Comparison of ENCODE assay signal across 25 mouse cellular contexts in the genomic region with DNA sequence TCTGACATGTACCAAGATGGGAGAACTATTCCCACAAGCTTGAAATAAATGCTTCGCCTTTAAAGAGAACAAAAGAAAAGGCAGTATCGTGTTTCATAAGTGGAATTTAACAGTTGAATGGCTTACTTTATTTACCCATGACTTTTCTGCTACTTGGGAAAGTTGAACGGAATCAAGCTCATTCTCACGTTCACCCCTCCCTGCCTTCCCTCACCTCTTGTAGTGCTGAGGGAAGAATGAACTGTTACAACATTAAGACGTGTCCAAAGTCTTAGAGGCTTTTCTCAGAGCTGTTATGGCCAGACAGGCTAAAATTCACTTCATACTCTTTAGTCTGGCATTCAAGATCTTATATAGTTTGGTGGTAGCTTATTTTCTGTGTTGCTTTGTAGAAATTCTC. TPM values are rescaled to one million over a fixed set of nuclear protein-coding genes. Genes with fewer than 3 reads are reported as not detected.
DNase-seq lines count a peak whose midpoint lies in the region; ATAC-seq and TF ChIP-seq lines count a peak whose summit lies in the region.
"Had no signal": no experiment of that assay in that cellular context is flagged by ENCODE, and none has a peak within 500 bp of the region (broad histone marks: within the 10 kb centered on the region; RNA-seq: fewer than 3 reads in every experiment).

No protein-coding gene starts in this region.

- H3K9me3 ChIP-seq in lung, embryonic 14.5 days (ENCODE audit: low read depth, low read length), result no peaks in the 10 kb centered on the region
- H3K9me3 ChIP-seq: embryonic facial prominence, embryonic 13.5 days; hindbrain, embryonic 10.5 days; hindbrain, embryonic 13.5 days had no signal

- H3K9ac ChIP-seq in lung, embryonic 14.5 days, result no peak overlapping the region
- H3K9ac ChIP-seq: embryonic facial prominence, embryonic 13.5 days; forebrain, postnatal 0 days; hindbrain, embryonic 13.5 days had no signal

- H3K4me1 ChIP-seq in lung, embryonic 14.5 days (ENCODE audit: insufficient read depth), result no peaks in the 10 kb centered on the region
- H3K4me1 ChIP-seq: embryonic facial prominence, embryonic 13.5 days; hindbrain, embryonic 10.5 days; hindbrain, embryonic 13.5 days had no signal

- no peaks in the 10 kb centered on the region for H3K36me3 ChIP-seq in lung, embryonic 14.5 days (ENCODE audit: insufficient read depth)
- H3K36me3 ChIP-seq: embryonic facial prominence, embryonic 13.5 days; hindbrain, embryonic 10.5 days; hindbrain, embryonic 13.5 days had no signal

- H3K4me3 ChIP-seq in lung, embryonic 14.5 days (ENCODE audit: low read depth, low read length), result no peak overlapping the region
- H3K4me3 ChIP-seq: embryonic facial prominence, embryonic 13.5 days; gastrocnemius, adult 2 months; hindbrain, embryonic 10.5 days; hindbrain, embryonic 13.5 days had no signal

- no peaks in the 10 kb centered on the region for H3K27me3 ChIP-seq in lung, embryonic 14.5 days (ENCODE audit: insufficient read depth, low read length)
- H3K27me3 ChIP-seq: embryonic facial prominence, embryonic 13.5 days; hindbrain, embryonic 13.5 days had no signal

- no peak for ATAC-seq in lung, embryonic 14.5 days (ENCODE audit: insufficient read depth)
- ATAC-seq: CD4-positive, CD25-positive, alpha-beta regulatory T cell, adult 4 months; forebrain, embryonic 14.5 days; forebrain, postnatal 0 days; hindbrain, postnatal 0 days; inflammation-experienced regulatory T-cells, adult 6 months had no signal

- TF ChIP-seq CTCF in lung, embryonic 14.5 days (IDR thresholded peaks at IDR 0.05; ENCODE audit: low read depth), result no peak

- 26% methylated on average over 5 of the region's 5 CpGs for WGBS in lung, embryonic 14.5 days

- DNase-seq in lung, embryonic 14.5 days, result peak; percentile 36
- DNase-seq in lung, postnatal 25 days (ENCODE audit: low spot score), result no peak
- peak; percentile 19 for DNase-seq in lung, postnatal 36 days
- DNase-seq in lung, postnatal 14 days, result no peak
- peak; percentile 51 for DNase-seq in fibroblast of lung, adult 2 months (ENCODE audit: low read depth)
- no peak for DNase-seq in embryo, embryonic 10 days (ENCODE audit: low spot score)
- DNase-seq: adrenal gland, adult 8-10 months; adrenal gland, postnatal 25 days; cerebellum, adult 11-12 months; cerebellum, adult 8-10 months; cerebellum, postnatal 10 days; cerebellum, postnatal 36 days; forebrain, postnatal 0 days; gastrocnemius, adult 2 months; gastrocnemius, postnatal 14 days; heart, adult 11 months; heart, postnatal 36 days had no signal

- no peak overlapping the region for H3K27ac ChIP-seq in lung, embryonic 14.5 days (ENCODE audit: low read depth)
- H3K27ac ChIP-seq: embryonic facial prominence, embryonic 13.5 days; gastrocnemius, adult 2 months; hindbrain, embryonic 10.5 days; hindbrain, embryonic 13.5 days; hindbrain, postnatal 0 days had no signal

- no peak overlapping the region for H3K4me2 ChIP-seq in lung, embryonic 14.5 days
- H3K4me2 ChIP-seq: embryonic facial prominence, embryonic 13.5 days; heart, embryonic 11.5 days; hindbrain, embryonic 13.5 days had no signal

RNA-seq across cellular contexts. Expression of gene Mdh1, which starts 30.3 kb away (rescaled TPM):
- polyA plus RNA-seq in lung, embryonic 14.5 days (2014; fragmentation: Nextera tagmentation; extraction: Ambion mirVana), result 330 and 378 TPM in 2 replicates

RNA-seq across cellular contexts. Expression of gene Wdpcp, which starts 30.5 kb away (rescaled TPM):
- 10.1 and 10.7 TPM in 2 replicates for polyA plus RNA-seq in lung, embryonic 14.5 days (2014; fragmentation: Nextera tagmentation; extraction: Ambion mirVana)

Comparison
In these comparisons a context has a peak if more than half of its experiments do, and no peak if none do; other contexts are left out.
1. DNase-seq: peak in lung, embryonic 14.5 days (single experiment), lung, postnatal 36 days (single experiment) and fibroblast of lung, adult 2 months (single experiment); none in lung, postnatal 25 days (single experiment), lung, postnatal 14 days (single experiment) and embryo, embryonic 10 days (single experiment).